Mouse (Mus musculus) neural tube, embryonic 15.5 days (tissue): ENCODE measurements around the gene Ros1. TPM values are rescaled to one million over a fixed set of nuclear protein-coding genes. Genes with fewer than 3 reads are reported as not detected.

Experiments used
- ATAC-seq: fragments of 200-750 bp; cut with Nextera tagmentation; 2 replicates; pipeline ENCODE4 v1.8.0; 2017; ENCODE audit warnings: mild to moderate bottlenecking, moderate TSS enrichment, moderate library complexity; ENCODE audit not compliant: low FRiP score
- H3K27ac ChIP-seq: fragments of 300-500 bp; sonication (generic); replicated peaks from 2 replicates; pipeline ENCODE4 v1.5.1; 2015; ENCODE audit warnings: mild to moderate bottlenecking, inconsistent platforms
- H3K27me3 ChIP-seq: fragments of 300-500 bp; sonication (generic); replicated peaks from 2 replicates; pipeline ENCODE4 v1.6.1; 2015; ENCODE audit warnings: inconsistent platforms
- H3K36me3 ChIP-seq: fragments of 300-500 bp; sonication (generic); 2 replicates; pipeline ENCODE4 v1.6.1; 2015; ENCODE audit warnings: inconsistent platforms
- H3K4me1 ChIP-seq: fragments of 300-500 bp; sonication (generic); 2 replicates; pipeline ENCODE4 v1.6.1; 2015; ENCODE audit warnings: inconsistent platforms
- H3K4me2 ChIP-seq: fragments of 300-500 bp; sonication (generic); 2 replicates; pipeline ENCODE4 v1.6.1; 2015; ENCODE audit warnings: inconsistent platforms, mild to moderate bottlenecking, moderate library complexity
- H3K4me3 ChIP-seq: fragments of 300-500 bp; sonication (generic); replicated peaks from 2 replicates; pipeline ENCODE4 v1.5.1; 2015; ENCODE audit warnings: mild to moderate bottlenecking, inconsistent platforms
- H3K9ac ChIP-seq: fragments of 300-500 bp; sonication (generic); replicated peaks from 2 replicates; pipeline ENCODE4 v1.6.1; 2015; ENCODE audit warnings: mild to moderate bottlenecking, inconsistent platforms
- H3K9me3 ChIP-seq: fragments of 300-500 bp; sonication (generic); replicated peaks from 2 replicates; pipeline ENCODE4 v1.6.1; 2016; ENCODE audit warnings: inconsistent platforms
- WGBS: fragments of 180-500 bp; shearing (Covaris S2); methylation state at CpG from one replicate; pipeline ENCODE4 v1.1.7; 2015; ENCODE audit warnings: mixed read lengths; 5-methylcytosine and 5-hydroxymethylcytosine counted together
- polyA plus RNA-seq: library from polyadenylated mRNA; unstranded; fragments of >200 nt; fragmentation: Nextera tagmentation; extraction: Ambion mirVana; gene quantifications from 2 replicates; pipeline ENCODE4 v1.2.1, GENCODE M21; 2015

The Ros1 gene
- polyA plus RNA-seq, 1 experiment from 2014 or later: not detected

- H3K9ac ChIP-seq: no peak overlapping the region
- H3K9me3 ChIP-seq: no peaks in the 10 kb centered on the region
- no peak overlapping the region for H3K27ac ChIP-seq
- 4% methylated on average over 11 of the region's 11 CpGs for WGBS
- H3K4me1 ChIP-seq: peaks cover 11% of the 10 kb centered on the region
- ATAC-seq: no peak
- peaks cover 80% of the 10 kb centered on the region for H3K27me3 ChIP-seq
- no peak overlapping the region for H3K4me2 ChIP-seq
- H3K4me3 ChIP-seq: no peak overlapping the region
- no peaks in the 10 kb centered on the region for H3K36me3 ChIP-seq
These were observed 166.3 kb downstream of the Ros1 start for GRCm38 (mm10) chr10:52028561-52029370.

DNA sequence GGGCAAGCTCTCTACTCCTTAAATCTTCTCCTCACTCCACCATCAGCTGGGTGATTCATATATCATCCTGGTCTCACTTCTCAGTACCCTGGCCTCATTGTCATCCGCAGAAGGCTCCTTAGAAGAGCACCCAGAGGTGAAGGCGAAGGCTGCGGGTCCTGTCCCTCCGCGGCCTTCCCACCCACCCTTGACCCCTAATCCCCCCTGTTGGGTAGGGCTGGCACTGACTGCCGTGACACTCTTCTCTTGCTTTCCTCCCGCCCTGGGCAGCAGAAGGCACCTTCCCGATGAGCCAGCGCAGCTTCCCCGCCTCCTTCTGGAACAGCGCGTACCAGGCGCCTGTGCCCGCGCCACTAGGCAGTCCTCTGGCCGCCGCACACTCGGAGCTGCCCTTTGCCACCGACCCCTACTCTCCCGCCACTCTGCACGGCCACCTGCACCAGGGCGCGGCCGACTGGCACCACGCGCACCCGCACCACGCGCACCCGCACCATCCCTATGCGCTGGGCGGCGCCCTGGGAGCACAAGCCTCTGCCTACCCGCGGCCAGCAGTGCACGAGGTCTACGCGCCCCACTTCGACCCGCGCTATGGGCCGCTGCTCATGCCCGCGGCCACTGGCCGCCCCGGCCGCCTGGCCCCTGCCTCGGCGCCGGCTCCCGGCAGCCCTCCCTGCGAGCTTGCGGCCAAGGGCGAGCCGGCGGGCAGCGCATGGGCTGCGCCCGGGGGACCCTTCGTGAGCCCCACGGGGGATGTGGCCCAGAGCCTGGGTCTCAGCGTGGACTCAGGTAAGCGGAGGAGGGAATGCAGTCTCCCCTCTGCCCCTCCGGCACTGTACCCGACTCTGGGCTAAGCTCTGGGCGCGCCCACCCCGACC lies 167.6 kb downstream of the Ros1 start:
- H3K27me3 ChIP-seq: peaks cover 94% of the 10 kb centered on the region
- H3K27ac ChIP-seq: no peak overlapping the region
- peak overlapping the region; percentile 29 for H3K9ac ChIP-seq
- peak; percentile 52 for ATAC-seq
- H3K36me3 ChIP-seq: no peaks in the 10 kb centered on the region
- H3K4me2 ChIP-seq: peak overlapping the region; percentile 92
- peaks cover 21% of the 10 kb centered on the region for H3K4me1 ChIP-seq
- H3K9me3 ChIP-seq: no peaks in the 10 kb centered on the region
- WGBS: 2% methylated on average over 66 of the region's 68 CpGs
- H3K4me3 ChIP-seq: peak overlapping the region; percentile 46

DNA sequence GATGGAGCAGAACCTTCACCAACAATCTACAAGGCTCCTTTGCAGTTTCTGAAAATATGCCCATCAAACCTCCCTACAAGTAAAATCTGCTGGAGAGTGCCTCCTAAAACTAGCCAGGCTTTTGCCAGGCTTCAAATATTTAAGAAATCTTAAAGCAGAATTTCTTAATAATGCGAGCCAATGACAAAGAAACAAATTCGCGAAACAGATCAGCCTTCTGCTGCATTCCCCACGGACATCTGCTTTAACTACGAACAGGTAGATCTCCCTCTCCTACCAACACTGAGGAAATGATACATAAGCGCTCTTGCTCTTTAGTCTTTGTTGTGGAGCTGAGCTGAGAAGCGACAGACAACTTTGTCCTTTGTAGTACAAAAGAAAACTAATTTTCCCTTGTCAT lies 169.2 kb downstream of the Ros1 start:
- no peak overlapping the region for H3K27ac ChIP-seq
- peaks cover 27% of the 10 kb centered on the region for H3K4me1 ChIP-seq
- H3K27me3 ChIP-seq: peaks cover 96% of the 10 kb centered on the region
- no peak for ATAC-seq
- H3K4me2 ChIP-seq: no peak overlapping the region
- H3K4me3 ChIP-seq: no peak overlapping the region
- no peak overlapping the region for H3K9ac ChIP-seq
- 7% methylated on average over 7 of the region's 7 CpGs for WGBS
- no peaks in the 10 kb centered on the region for H3K9me3 ChIP-seq
- no peaks in the 10 kb centered on the region for H3K36me3 ChIP-seq

GRCm38 (mm10) chr10:52025291-52025690 lies 169.8 kb downstream of the Ros1 start:
- Histone ChIP-seq H3K4me1 (peaks cover 27% of the 10 kb centered on the region), H3K36me3 (no peaks in the 10 kb centered on the region), H3K27ac (no peak overlapping the region), H3K9ac (no peak overlapping the region), H3K4me3 (no peak overlapping the region), H3K27me3 (peaks cover 97% of the 10 kb centered on the region), H3K4me2 (no peak overlapping the region), H3K9me3 (no peaks in the 10 kb centered on the region)
- ATAC-seq: no peak
- 4% methylated on average over 1 of the region's 1 CpGs for WGBS

DNA sequence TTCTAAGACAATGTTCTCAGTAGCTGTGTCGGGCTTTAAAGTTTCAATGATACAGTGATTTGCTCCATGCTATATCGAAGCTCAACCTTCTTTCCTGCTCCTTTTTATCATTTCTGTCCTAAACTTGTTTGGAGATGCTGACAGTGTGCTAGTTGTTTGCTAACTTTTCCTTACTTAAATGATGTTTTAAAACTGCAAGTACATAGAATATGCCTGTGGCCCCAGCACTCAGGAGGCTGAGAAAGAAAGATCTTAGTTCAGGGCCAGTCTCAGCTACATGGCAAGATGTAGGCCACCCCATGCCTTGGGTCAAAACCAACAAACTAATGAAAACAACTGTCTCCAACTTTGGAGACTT lies 171.0 kb downstream of the Ros1 start:
- Histone ChIP-seq H3K4me1 (peaks cover 27% of the 10 kb centered on the region), H3K27me3 (peaks cover 94% of the 10 kb centered on the region), H3K36me3 (no peaks in the 10 kb centered on the region), H3K9ac (no peak overlapping the region), H3K4me3 (no peak overlapping the region), H3K27ac (no peak overlapping the region), H3K4me2 (no peak overlapping the region), H3K9me3 (no peaks in the 10 kb centered on the region)
- WGBS: 10% methylated on average over 2 of the region's 2 CpGs
- no peak for ATAC-seq

DNA sequence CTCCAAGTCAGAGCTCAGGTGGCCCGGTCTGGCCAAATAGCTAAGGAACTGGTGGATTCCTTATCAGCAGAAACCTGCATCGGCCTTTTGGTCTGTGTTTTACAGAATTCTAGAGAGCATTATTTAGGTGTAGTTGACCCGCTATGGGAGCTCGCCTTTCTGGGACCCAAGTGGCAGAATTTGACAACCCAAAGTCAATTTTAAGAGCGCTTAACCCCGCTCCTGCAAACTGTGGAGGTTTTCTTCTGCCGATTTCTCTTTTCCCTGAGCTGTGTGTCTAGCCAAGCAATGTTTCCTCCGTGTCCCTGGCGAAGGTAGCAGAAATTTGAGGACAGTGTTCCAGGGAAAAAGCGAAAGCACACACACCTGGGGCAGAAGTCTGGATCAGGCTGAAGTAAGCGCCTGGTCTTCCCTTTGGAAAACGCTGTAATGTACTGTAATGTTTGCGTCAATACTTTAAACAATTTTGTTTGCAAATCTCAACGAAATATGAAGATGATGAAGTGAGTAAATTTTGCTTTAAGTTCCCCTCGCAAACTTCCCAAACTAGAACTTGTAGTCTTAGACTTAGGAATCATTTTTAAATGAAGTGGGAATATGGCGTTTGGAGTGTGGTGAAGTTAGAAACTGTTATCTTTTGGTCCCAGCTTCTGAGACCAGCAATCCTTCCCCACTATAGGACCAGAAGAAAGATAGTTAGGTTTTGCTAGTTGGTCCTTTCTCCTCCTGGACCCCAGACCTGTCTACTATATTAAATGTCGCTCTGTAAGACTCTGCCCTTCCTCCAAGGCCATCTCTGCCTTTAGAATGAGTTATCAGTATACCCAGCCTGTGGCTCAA lies 171.6 kb downstream of the Ros1 start:
- no peak overlapping the region for H3K27ac ChIP-seq

GRCm38 (mm10) chr10:52022413-52023212 lies 172.4 kb downstream of the Ros1 start, which contains the start of gene Vgll2:
TSS of gene Vgll2 (plus strand) at chr10:52022502.
- Histone ChIP-seq H3K27me3 (peaks cover 83% of the 10 kb centered on the region), H3K36me3 (no peaks in the 10 kb centered on the region), H3K9me3 (no peaks in the 10 kb centered on the region), H3K4me2 (peak within 1 kb of the TSS; percentile 96), H3K27ac (no peak within 1 kb of the TSS), H3K4me1 (peaks cover 22% of the 10 kb centered on the region), H3K9ac (no peak within 1 kb of the TSS; the same call in 1 of the 2 replicates), H3K4me3 (peak within 1 kb of the TSS; percentile 51)
- peak; percentile 88 for ATAC-seq
- WGBS: under 1% methylated on average over 60 of the region's 60 CpGs

More for the DNA sequence above, 171.6 kb downstream of the Ros1 start:
- Histone ChIP-seq H3K36me3 (no peaks in the 10 kb centered on the region), H3K4me1 (peaks cover 27% of the 10 kb centered on the region), H3K9ac (no peak overlapping the region), H3K4me2 (peak overlapping the region; percentile 96), H3K27me3 (peaks cover 91% of the 10 kb centered on the region), H3K4me3 (peak overlapping the region; percentile 51), H3K9me3 (no peaks in the 10 kb centered on the region)
- ATAC-seq: no peak
- whole genome bisulfite sequencing: 3% methylated on average over 17 of the region's 17 CpGs

DNA sequence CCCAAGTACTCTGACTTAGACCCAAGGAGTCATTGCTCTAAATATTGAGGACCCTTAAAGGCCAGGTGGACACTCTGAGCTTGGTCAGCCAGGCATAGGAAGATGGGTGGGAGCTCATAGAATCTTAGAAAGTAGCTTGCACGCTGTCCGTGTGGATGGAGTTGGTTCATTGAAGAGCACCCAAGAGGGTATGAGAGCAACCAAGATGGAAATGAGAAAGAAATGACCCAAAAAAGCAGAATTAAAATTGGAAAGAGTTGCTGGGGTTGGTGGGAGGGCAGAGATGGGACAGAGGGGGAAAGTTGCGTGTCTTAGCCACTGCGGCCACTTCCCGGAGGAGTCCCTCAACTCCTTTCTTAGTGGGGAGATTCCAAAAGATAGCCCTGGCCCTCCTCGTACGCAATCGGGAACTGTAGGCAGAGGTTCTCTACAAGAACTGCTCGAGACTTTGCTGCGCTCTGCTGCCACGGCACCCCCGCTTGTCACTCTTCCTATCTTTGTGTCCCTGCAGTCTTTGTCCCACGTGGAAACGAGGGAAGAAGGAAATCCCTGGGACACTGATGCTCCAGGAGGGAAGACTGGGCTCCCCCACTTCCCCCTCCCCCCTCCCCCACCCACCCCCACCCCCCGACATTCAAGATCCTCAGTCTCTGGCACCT lies 173.2 kb downstream of the Ros1 start:
- peak; percentile 18; the same call in 1 of the 2 replicates for ATAC-seq
- Histone ChIP-seq H3K9ac (no peak overlapping the region), H3K4me2 (peak overlapping the region; percentile 96), H3K27me3 (peaks cover 77% of the 10 kb centered on the region), H3K4me1 (peaks cover 16% of the 10 kb centered on the region), H3K27ac (no peak overlapping the region), H3K9me3 (no peaks in the 10 kb centered on the region), H3K4me3 (peak overlapping the region; percentile 51), H3K36me3 (no peaks in the 10 kb centered on the region)
- under 1% methylated on average over 14 of the region's 15 CpGs for WGBS

DNA sequence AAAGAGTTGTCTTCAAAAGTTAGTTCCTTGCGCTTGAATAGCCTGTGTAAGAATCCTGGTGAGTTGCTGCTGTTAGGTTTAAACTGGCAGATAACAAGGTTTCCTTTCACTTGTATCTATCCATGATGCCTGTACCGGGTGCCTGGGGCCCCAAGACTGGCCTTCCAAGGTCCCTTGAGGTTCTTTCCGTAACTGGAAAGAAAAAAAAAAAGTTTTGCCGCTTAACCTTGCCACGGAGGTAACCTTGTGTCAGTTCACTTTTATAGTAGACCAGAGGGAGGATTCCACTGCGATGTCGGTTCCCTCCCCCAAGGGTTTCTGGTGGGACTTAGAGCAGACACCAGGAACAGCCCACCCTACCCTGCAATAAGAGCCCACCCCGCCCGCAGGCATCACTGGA lies 173.8 kb downstream of the Ros1 start:
- peaks cover 16% of the 10 kb centered on the region for H3K4me1 ChIP-seq
- H3K36me3 ChIP-seq: no peaks in the 10 kb centered on the region
- H3K27me3 ChIP-seq: peaks cover 71% of the 10 kb centered on the region
- no peak overlapping the region for H3K27ac ChIP-seq
- no peak overlapping the region for H3K9ac ChIP-seq
- no peak overlapping the region for H3K4me2 ChIP-seq
- no peak overlapping the region for H3K4me3 ChIP-seq
- no peaks in the 10 kb centered on the region for H3K9me3 ChIP-seq
- 2% methylated on average over 9 of the region's 9 CpGs for WGBS
- ATAC-seq: no peak

DNA sequence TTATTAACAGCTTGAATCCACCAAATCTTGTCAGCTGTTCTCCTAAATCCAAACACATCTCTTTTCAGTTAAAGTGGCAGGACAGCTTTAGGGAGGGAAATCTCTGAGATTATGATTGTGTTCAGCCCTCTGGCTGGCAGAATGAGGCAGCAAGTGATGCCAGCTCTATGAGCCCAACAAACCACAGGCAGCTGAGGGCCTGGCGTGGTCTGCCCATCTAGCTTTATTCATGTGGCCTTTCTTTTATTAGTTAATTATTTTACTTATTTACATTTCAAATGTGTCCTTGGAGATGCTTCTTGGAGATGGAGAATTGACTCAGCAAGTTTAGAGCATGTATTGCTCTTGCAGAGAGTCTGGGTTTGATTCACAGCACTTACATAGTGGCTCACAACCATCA lies 176.6 kb downstream of the Ros1 start:
- H3K4me1 ChIP-seq: peaks cover 16% of the 10 kb centered on the region
- H3K4me3 ChIP-seq: no peak overlapping the region
- peaks cover 44% of the 10 kb centered on the region for H3K27me3 ChIP-seq
- H3K36me3 ChIP-seq: no peaks in the 10 kb centered on the region
- H3K9me3 ChIP-seq: no peaks in the 10 kb centered on the region
- 54% methylated on average over 1 of the region's 1 CpGs for WGBS
- no peak overlapping the region for H3K4me2 ChIP-seq
- no peak overlapping the region for H3K27ac ChIP-seq
- H3K9ac ChIP-seq: no peak overlapping the region
- no peak for ATAC-seq
